Mouse (Mus musculus): Measurements from ENCODE around the gene Amdhd2.

- TF ChIP-seq POLR2A (IDR thresholded peaks at IDR 0.05; ENCODE audit: insufficient read length, low read depth), result no peak
- no peak for TF ChIP-seq TCF3 (IDR thresholded peaks at IDR 0.05; ENCODE audit: insufficient read length, low read depth)
- TF ChIP-seq MYOG (IDR thresholded peaks at IDR 0.05; ENCODE audit: control insufficient read depth in 1 of 3, insufficient read depth in 1 of 3, insufficient read length in 2 of 3, low read depth in 2 of 3), result no peak
- no peak for TF ChIP-seq MAX (IDR thresholded peaks at IDR 0.05; ENCODE audit: low read depth)
- no peak for TF ChIP-seq E2F4 (IDR thresholded peaks at IDR 0.05; ENCODE audit: insufficient read depth)
- no peak for TF ChIP-seq CEBPB (IDR thresholded peaks at IDR 0.05; ENCODE audit: insufficient read depth, poor library complexity, severe bottlenecking)
- TF ChIP-seq USF1 (IDR thresholded peaks at IDR 0.05; ENCODE audit: low read depth), result no peak
- TF ChIP-seq MYOD1 (IDR thresholded peaks at IDR 0.05; ENCODE audit: control insufficient read depth in 1 of 3, insufficient read length in 2 of 3, low read depth in 2 of 3), result no peak
These were observed 22.6 kb downstream of the Amdhd2 start for GRCm38 (mm10) chr17:24140845-24141424.
